11 mouse cellular contexts compared by ENCODE assay signal in the genomic region with DNA sequence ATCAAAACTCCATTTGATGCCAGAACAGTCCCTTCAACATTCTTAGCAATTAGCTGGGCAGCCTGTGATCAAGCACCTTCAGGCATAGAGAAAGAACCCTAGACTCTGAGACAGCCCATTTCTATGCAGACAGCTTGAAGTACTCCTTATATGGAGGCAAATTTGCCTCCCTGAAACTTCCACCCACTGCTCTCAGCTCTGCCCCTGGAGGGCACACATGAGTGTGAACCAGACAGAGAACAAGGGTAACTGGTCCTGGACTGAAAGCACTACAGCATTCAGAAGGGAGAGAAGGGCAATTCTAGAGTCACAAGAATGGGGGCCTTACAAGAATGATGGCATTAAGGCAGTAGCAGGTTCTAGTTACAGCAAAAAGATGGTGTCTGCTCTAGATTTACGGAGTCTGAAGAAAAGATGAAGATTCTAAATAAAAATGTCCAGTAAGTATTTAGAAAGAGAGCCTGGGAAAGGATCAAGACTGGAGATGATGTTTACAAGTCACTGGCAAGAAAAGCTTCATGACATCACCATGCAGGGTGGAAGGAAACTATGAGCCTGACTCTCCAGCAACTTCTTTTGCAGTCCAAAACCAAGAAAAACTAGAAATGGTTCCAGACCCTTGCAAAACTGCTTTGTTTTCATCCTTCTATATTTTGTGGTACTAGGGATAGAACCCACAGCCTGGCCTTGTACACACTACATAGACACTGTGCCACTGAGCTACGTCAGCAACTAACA. TPM values are rescaled to one million over a fixed set of nuclear protein-coding genes. Genes with fewer than 3 reads are reported as not detected.
DNase-seq lines count a peak whose midpoint lies in the region; ATAC-seq and TF ChIP-seq lines count a peak whose summit lies in the region.
"Had no signal": no experiment of that assay in that cellular context is flagged by ENCODE, and none has a peak within 500 bp of the region (broad histone marks: within the 10 kb centered on the region; RNA-seq: fewer than 3 reads in every experiment).

No protein-coding gene starts in this region.

- peaks cover 29% of the 10 kb centered on the region for H3K4me1 ChIP-seq in heart, embryonic 15.5 days (replicated peaks)
- H3K4me1 ChIP-seq in bone marrow macrophage, adult 2 months (ENCODE audit: control insufficient read depth, insufficient read depth, low read length): peaks cover 68% of the 10 kb centered on the region
- no peaks in the 10 kb centered on the region for H3K4me1 ChIP-seq in forebrain, postnatal 0 days (ENCODE audit: insufficient read depth)

- TF ChIP-seq POLR2A in bone marrow macrophage, adult 2 months (IDR thresholded peaks at IDR 0.05; ENCODE audit: borderline replicate concordance, low read depth, low read length): no peak

- ATAC-seq in heart, embryonic 15.5 days (replicated peaks; ENCODE audit: insufficient number of reproducible peaks, insufficient read depth, low FRiP score, low read depth): no peak
- ATAC-seq in forebrain, postnatal 0 days: no peak

- no peak overlapping the region for H3K9ac ChIP-seq in heart, embryonic 15.5 days
- H3K9ac ChIP-seq in forebrain, postnatal 0 days: no peak overlapping the region
- H3K9ac ChIP-seq: embryonic facial prominence, embryonic 15.5 days; neural tube, embryonic 12.5 days had no signal

- H3K4me2 ChIP-seq in heart, embryonic 15.5 days: no peak overlapping the region
- no peak overlapping the region for H3K4me2 ChIP-seq in forebrain, postnatal 0 days (ENCODE audit: low read depth)
- H3K4me2 ChIP-seq: embryonic facial prominence, embryonic 15.5 days; neural tube, embryonic 12.5 days had no signal

- H3K27ac ChIP-seq in heart, embryonic 15.5 days: peak overlapping the region; percentile 14; the same call in 1 of the 2 replicates
- H3K27ac ChIP-seq in bone marrow macrophage, adult 2 months (ENCODE audit: insufficient read depth, low read depth, low read length): peak overlapping the region; percentile 55
- H3K27ac ChIP-seq in macrophage: peak overlapping the region; percentile 25
- H3K27ac ChIP-seq in forebrain, postnatal 0 days (ENCODE audit: low read depth, low read length): no peak overlapping the region
- H3K27ac ChIP-seq: embryonic facial prominence, embryonic 15.5 days; neural tube, embryonic 12.5 days had no signal

- H3K4me3 ChIP-seq in heart, embryonic 15.5 days: no peak overlapping the region
- H3K4me3 ChIP-seq in bone marrow macrophage, adult 2 months (ENCODE audit: insufficient read depth, low read length): no peak overlapping the region
- no peak overlapping the region for H3K4me3 ChIP-seq in macrophage (ENCODE audit: inconsistent target)
- H3K4me3 ChIP-seq in forebrain, postnatal 0 days (ENCODE audit: low read depth, low read length): no peak overlapping the region
- H3K4me3 ChIP-seq: embryonic facial prominence, embryonic 15.5 days; neural tube, embryonic 12.5 days had no signal

- 88% methylated on average over 2 of the region's 2 CpGs for WGBS in heart, embryonic 15.5 days
- 97% methylated on average over 2 of the region's 2 CpGs for WGBS in macrophage (ENCODE audit: missing documents)
- WGBS in forebrain, postnatal 0 days: 97% methylated on average over 2 of the region's 2 CpGs

- no peak for DNase-seq in heart, adult 11 months
- peak; percentile 30 to 42 for DNase-seq in B cell, adult 2 months
- DNase-seq in forebrain, postnatal 0 days: no peak
- DNase-seq in ovary, postnatal 36 days (ENCODE audit: low spot score): no peak
- DNase-seq in right cerebral cortex, postnatal 10 days (ENCODE audit: low spot score in 2 of 2): no peak
- DNase-seq: kidney, postnatal 14 days had no signal

- no peaks in the 10 kb centered on the region for H3K27me3 ChIP-seq in heart, embryonic 15.5 days
- H3K27me3 ChIP-seq in forebrain, postnatal 0 days (ENCODE audit: insufficient read depth, low read length): no peaks in the 10 kb centered on the region
- H3K27me3 ChIP-seq: embryonic facial prominence, embryonic 15.5 days; neural tube, embryonic 12.5 days had no signal

- peaks cover 100% of the 10 kb centered on the region for H3K79me2 ChIP-seq in macrophage (ENCODE audit: inconsistent target)

- H3K9me3 ChIP-seq in heart, embryonic 15.5 days (replicated peaks): no peaks in the 10 kb centered on the region
- no peaks in the 10 kb centered on the region for H3K9me3 ChIP-seq in forebrain, postnatal 0 days (ENCODE audit: low read length)
- H3K9me3 ChIP-seq: embryonic facial prominence, embryonic 15.5 days; neural tube, embryonic 12.5 days had no signal

- TF ChIP-seq CTCF in bone marrow macrophage, adult 2 months (IDR thresholded peaks at IDR 0.05; ENCODE audit: low read depth, low read length): no peak
- TF ChIP-seq CTCF in forebrain, postnatal 0 days (IDR thresholded peaks at IDR 0.05; ENCODE audit: low read depth): no peak

- no peaks in the 10 kb centered on the region for H3K36me3 ChIP-seq in heart, embryonic 15.5 days
- H3K36me3 ChIP-seq in macrophage (ENCODE audit: inconsistent target): no peaks in the 10 kb centered on the region
- H3K36me3 ChIP-seq in forebrain, postnatal 0 days (ENCODE audit: insufficient read depth): no peaks in the 10 kb centered on the region
- H3K36me3 ChIP-seq: embryonic facial prominence, embryonic 15.5 days; neural tube, embryonic 12.5 days had no signal

RNA-seq across cellular contexts. Expression of a gene that starts 7.4 kb away (rescaled TPM):
- 41.4 and 51.0 TPM in 2 replicates for polyA plus RNA-seq in heart, embryonic 15.5 days (2015; fragmentation: Nextera tagmentation; extraction: Ambion mirVana)
- polyA plus RNA-seq in bone marrow macrophage, adult 2 months (2012; ENCODE audit: insufficient read depth, insufficient read length, missing spikeins): 495 and 593 TPM in 2 replicates
- total RNA-seq in macrophage (2018; cell fraction: chromatin; rRNA removed): 100 to 1,000 TPM; 120 to 324 (median 283) TPM
- total RNA-seq in macrophage (2018; cell fraction: cytosol; rRNA removed): 100 to 1,000 TPM; 401 to 516 (median 457) TPM
- 100 to 1,000 TPM; 151 to 403 (median 238) TPM for total RNA-seq in macrophage (2018; cell fraction: nucleus; rRNA removed)
- 402 to 842 TPM (median 678 TPM) in 3 replicates for polyA plus RNA-seq in macrophage (2018)
- total RNA-seq in forebrain, postnatal 0 days (2014; rRNA removed): 155 and 161 TPM in 2 replicates
- 68.5 and 75.2 TPM in 2 replicates for polyA plus RNA-seq in forebrain, postnatal 0 days (2015; fragmentation: Nextera tagmentation; extraction: Ambion mirVana)

RNA-seq across cellular contexts. Expression of a gene that starts 42.5 kb away (rescaled TPM):
- polyA plus RNA-seq in heart, embryonic 15.5 days (2015; fragmentation: Nextera tagmentation; extraction: Ambion mirVana): 57.9 and 80.6 TPM in 2 replicates
- 152 and 158 TPM in 2 replicates for polyA plus RNA-seq in bone marrow macrophage, adult 2 months (2012; ENCODE audit: insufficient read depth, insufficient read length, missing spikeins)
- total RNA-seq in macrophage (2018; cell fraction: chromatin; rRNA removed): 100 to 1,000 TPM in 3 of 26 experiments, 10 to 100 TPM in 23; 14.0 to 115 (median 57.6) TPM
- 100 to 1,000 TPM in 3 of 26 experiments, 10 to 100 TPM in 23; 67.6 to 105 (median 84.7) TPM for total RNA-seq in macrophage (2018; cell fraction: cytosol; rRNA removed)
- total RNA-seq in macrophage (2018; cell fraction: nucleus; rRNA removed): 100 to 1,000 TPM in 5 of 26 experiments, 10 to 100 TPM in 21; 24.1 to 159 (median 86.1) TPM
- polyA plus RNA-seq in macrophage (2018): 97.1 to 164 TPM (median 112 TPM) in 3 replicates
- total RNA-seq in forebrain, postnatal 0 days (2014; rRNA removed): 43.7 and 53.8 TPM in 2 replicates
- polyA plus RNA-seq in forebrain, postnatal 0 days (2015; fragmentation: Nextera tagmentation; extraction: Ambion mirVana): 51.1 and 68.7 TPM in 2 replicates

Comparison
In these comparisons a context has a peak if more than half of its experiments do, and no peak if none do; other contexts are left out.
1. DNase-seq: peak in B cell, adult 2 months (2 of 2); none in heart, adult 11 months (single experiment), forebrain, postnatal 0 days (single experiment), ovary, postnatal 36 days (single experiment) and right cerebral cortex, postnatal 10 days (0 of 2).